Mouse (Mus musculus) lung, embryonic 15.5 days (tissue): ENCODE results near the gene Cops2. TPM values are rescaled to one million over a fixed set of nuclear protein-coding genes. Genes with fewer than 3 reads are reported as not detected.

ENCODE experiments used
- ATAC-seq: fragments of 200-750 bp; cut with Nextera tagmentation; 2 replicates; pipeline ENCODE4 v1.8.0; 2017; ENCODE audit warnings: moderate number of reproducible peaks, borderline replicate concordance; ENCODE audit not compliant: low FRiP score, low TSS enrichment; ENCODE audit errors: extremely low read depth
- H3K27ac ChIP-seq: fragments of 300-500 bp; sonication (generic); 2 replicates; pipeline ENCODE4 v1.5.1; 2015; ENCODE audit warnings: moderate library complexity, mild to moderate bottlenecking, inconsistent platforms
- H3K27me3 ChIP-seq: fragments of 300-500 bp; sonication (generic); 2 replicates; pipeline ENCODE4 v1.6.1; 2015; ENCODE audit warnings: inconsistent platforms
- H3K36me3 ChIP-seq: fragments of 300-500 bp; sonication (generic); 2 replicates; pipeline ENCODE4 v1.6.1; 2015; ENCODE audit warnings: inconsistent platforms
- H3K4me1 ChIP-seq: fragments of 300-500 bp; sonication (generic); 2 replicates; pipeline ENCODE4 v1.6.1; 2015; ENCODE audit warnings: inconsistent platforms
- H3K4me2 ChIP-seq: fragments of 300-500 bp; sonication (generic); 2 replicates; pipeline ENCODE4 v1.6.1; 2015; ENCODE audit warnings: inconsistent platforms, mild to moderate bottlenecking, moderate library complexity
- H3K4me3 ChIP-seq: fragments of 300-500 bp; sonication (generic); 2 replicates; pipeline ENCODE4 v1.5.1; 2015; ENCODE audit warnings: mild to moderate bottlenecking, inconsistent platforms
- H3K9ac ChIP-seq: fragments of 300-500 bp; sonication (generic); 2 replicates; pipeline ENCODE4 v1.6.1; 2015; ENCODE audit warnings: inconsistent platforms
- H3K9me3 ChIP-seq: fragments of 300-500 bp; sonication (generic); 2 replicates; pipeline ENCODE4 v1.6.1; 2016; ENCODE audit warnings: inconsistent platforms
- WGBS: fragments of 180-500 bp; shearing (Covaris S2); methylation state at CpG from one replicate; pipeline ENCODE4 v1.1.7; 2015; 5-methylcytosine and 5-hydroxymethylcytosine counted together
- polyA plus RNA-seq: library from polyadenylated mRNA; unstranded; fragments of >200 nt; fragmentation: Nextera tagmentation; extraction: Ambion mirVana; gene quantifications from 2 replicates; pipeline ENCODE4 v1.2.1, GENCODE M21; 2015

The Cops2 gene
- polyA plus RNA-seq, 1 experiment from 2014 or later: 73.4 TPM

GRCm38 (mm10) chr2:125866058-125866740 lies 7.3 kb upstream of the Cops2 start:
- Histone ChIP-seq H3K27ac (no peak overlapping the region; the same call in 1 of the 2 replicates), H3K4me1 (peaks cover 14% of the 10 kb centered on the region; the same call in 1 of the 2 replicates), H3K27me3 (no peaks in the 10 kb centered on the region), H3K9ac (peak overlapping the region; percentile 59), H3K9me3 (no peaks in the 10 kb centered on the region), H3K36me3 (no peaks in the 10 kb centered on the region), H3K4me2 (peak overlapping the region; percentile 74), H3K4me3 (peak overlapping the region; percentile 60)
- ATAC-seq: peak; percentile 82; the same call in 1 of the 2 replicates
- 4% methylated on average over 23 of the region's 23 CpGs for WGBS

- H3K9ac ChIP-seq: no peak overlapping the region
- no peaks in the 10 kb centered on the region for H3K36me3 ChIP-seq
- H3K27ac ChIP-seq: no peak overlapping the region
These were observed 6.6 kb upstream of the Cops2 start for GRCm38 (mm10) chr2:125865585-125865984.

GRCm38 (mm10) chr2:125864551-125864950 lies 5.6 kb upstream of the Cops2 start:
- 83% methylated on average over 1 of the region's 1 CpGs for WGBS

More at GRCm38 (mm10) chr2:125865585-125865984, 6.6 kb upstream of the Cops2 start:
- H3K27me3 ChIP-seq: no peaks in the 10 kb centered on the region
- peaks cover 14% of the 10 kb centered on the region; the same call in 1 of the 2 replicates for H3K4me1 ChIP-seq
- H3K4me3 ChIP-seq: peak overlapping the region; percentile 60
- peak overlapping the region; percentile 74 for H3K4me2 ChIP-seq
- no peak for ATAC-seq
- H3K9me3 ChIP-seq: no peaks in the 10 kb centered on the region

GRCm38 (mm10) chr2:125863799-125864198 lies 4.9 kb upstream of the Cops2 start:
- H3K36me3 ChIP-seq: no peaks in the 10 kb centered on the region
- no peaks in the 10 kb centered on the region for H3K27me3 ChIP-seq
- no peaks in the 10 kb centered on the region for H3K9me3 ChIP-seq
- no peak overlapping the region for H3K4me2 ChIP-seq
- ATAC-seq: no peak
- WGBS: 77% methylated on average over 3 of the region's 3 CpGs
- H3K27ac ChIP-seq: no peak overlapping the region
- peaks cover 19% of the 10 kb centered on the region; the same call in 1 of the 2 replicates for H3K4me1 ChIP-seq
- no peak overlapping the region for H3K4me3 ChIP-seq
- no peak overlapping the region for H3K9ac ChIP-seq

More at GRCm38 (mm10) chr2:125864551-125864950, 5.6 kb upstream of the Cops2 start:
- H3K4me2 ChIP-seq: no peak overlapping the region
- H3K4me1 ChIP-seq: peaks cover 17% of the 10 kb centered on the region; the same call in 1 of the 2 replicates
- no peaks in the 10 kb centered on the region for H3K9me3 ChIP-seq
- H3K9ac ChIP-seq: no peak overlapping the region
- H3K4me3 ChIP-seq: no peak overlapping the region
- H3K27ac ChIP-seq: no peak overlapping the region
- no peak for ATAC-seq
- no peaks in the 10 kb centered on the region for H3K36me3 ChIP-seq
- no peaks in the 10 kb centered on the region for H3K27me3 ChIP-seq

GRCm38 (mm10) chr2:125857707-125858106 lies 1.2 kb downstream of the Cops2 start:
- WGBS: 37% methylated on average over 3 of the region's 3 CpGs
- Histone ChIP-seq H3K4me1 (peaks cover 5% of the 10 kb centered on the region; the same call in 1 of the 2 replicates), H3K9ac (peak overlapping the region; percentile 100), H3K9me3 (no peaks in the 10 kb centered on the region), H3K36me3 (no peaks in the 10 kb centered on the region), H3K27ac (no peak overlapping the region), H3K4me2 (peak overlapping the region; percentile 61), H3K27me3 (no peaks in the 10 kb centered on the region), H3K4me3 (peak overlapping the region; percentile 94)
- no peak for ATAC-seq

- no peak overlapping the region for H3K9ac ChIP-seq
- no peaks in the 10 kb centered on the region for H3K4me1 ChIP-seq
- 69% methylated on average over 2 of the region's 2 CpGs for WGBS
- H3K4me3 ChIP-seq: no peak overlapping the region
- no peaks in the 10 kb centered on the region for H3K9me3 ChIP-seq
- H3K36me3 ChIP-seq: peaks cover 16% of the 10 kb centered on the region
- H3K27me3 ChIP-seq: no peaks in the 10 kb centered on the region
- no peak for ATAC-seq
- no peak overlapping the region for H3K27ac ChIP-seq
- H3K4me2 ChIP-seq: no peak overlapping the region
These were observed 7.7 kb downstream of the Cops2 start for GRCm38 (mm10) chr2:125851237-125851636.

- H3K27me3 ChIP-seq: no peaks in the 10 kb centered on the region
- H3K4me3 ChIP-seq: no peak overlapping the region
- H3K4me1 ChIP-seq: no peaks in the 10 kb centered on the region
- H3K27ac ChIP-seq: no peak overlapping the region
- no peak overlapping the region for H3K4me2 ChIP-seq
- H3K9me3 ChIP-seq: no peaks in the 10 kb centered on the region
- ATAC-seq: no peak
- peaks cover 63% of the 10 kb centered on the region for H3K36me3 ChIP-seq
- 71% methylated on average over 2 of the region's 2 CpGs for WGBS
- no peak overlapping the region for H3K9ac ChIP-seq
These were observed 20.1 kb downstream of the Cops2 start for GRCm38 (mm10) chr2:125838708-125839284.

GRCm38 (mm10) chr2:125838091-125838490 lies 20.8 kb downstream of the Cops2 start:
- no peaks in the 10 kb centered on the region for H3K9me3 ChIP-seq
- H3K27ac ChIP-seq: no peak overlapping the region
- H3K4me2 ChIP-seq: no peak overlapping the region
- H3K9ac ChIP-seq: no peak overlapping the region
- WGBS: 90% methylated on average over 7 of the region's 7 CpGs
- ATAC-seq: no peak
- H3K4me1 ChIP-seq: no peaks in the 10 kb centered on the region
- no peak overlapping the region for H3K4me3 ChIP-seq
- no peaks in the 10 kb centered on the region for H3K27me3 ChIP-seq
- H3K36me3 ChIP-seq: peaks cover 65% of the 10 kb centered on the region

- no peaks in the 10 kb centered on the region for H3K27me3 ChIP-seq
- no peaks in the 10 kb centered on the region for H3K4me1 ChIP-seq
- no peak overlapping the region for H3K4me2 ChIP-seq
- peaks cover 44% of the 10 kb centered on the region for H3K36me3 ChIP-seq
- H3K4me3 ChIP-seq: no peak overlapping the region
- H3K9me3 ChIP-seq: no peaks in the 10 kb centered on the region
- no peak for ATAC-seq
- H3K27ac ChIP-seq: no peak overlapping the region
- no peak overlapping the region for H3K9ac ChIP-seq
- 97% methylated on average over 2 of the region's 2 CpGs for WGBS
These were observed 29.0 kb downstream of the Cops2 start for GRCm38 (mm10) chr2:125829924-125830323.

- Histone ChIP-seq H3K27me3 (no peaks in the 10 kb centered on the region), H3K4me3 (no peak overlapping the region), H3K4me2 (no peak overlapping the region), H3K9me3 (no peaks in the 10 kb centered on the region), H3K4me1 (no peaks in the 10 kb centered on the region), H3K27ac (no peak overlapping the region), H3K36me3 (peaks cover 26% of the 10 kb centered on the region), H3K9ac (no peak overlapping the region)
- WGBS: 85% methylated on average over 4 of the region's 4 CpGs
- ATAC-seq: no peak
These were observed 31.0 kb downstream of the Cops2 start for GRCm38 (mm10) chr2:125827898-125828297.

- H3K9ac ChIP-seq: no peak overlapping the region
- no peak overlapping the region for H3K4me2 ChIP-seq
- H3K9me3 ChIP-seq: no peaks in the 10 kb centered on the region
- no peaks in the 10 kb centered on the region for H3K27me3 ChIP-seq
- ATAC-seq: no peak
- WGBS: 76% methylated on average over 4 of the region's 4 CpGs
- H3K27ac ChIP-seq: no peak overlapping the region
- H3K4me3 ChIP-seq: no peak overlapping the region
- peaks cover 11% of the 10 kb centered on the region for H3K36me3 ChIP-seq
- no peaks in the 10 kb centered on the region for H3K4me1 ChIP-seq
These were observed 32.7 kb downstream of the Cops2 start for GRCm38 (mm10) chr2:125826201-125826600.

- Histone ChIP-seq H3K4me2 (no peak overlapping the region), H3K4me3 (no peak overlapping the region), H3K27me3 (no peaks in the 10 kb centered on the region), H3K27ac (no peak overlapping the region), H3K36me3 (no peaks in the 10 kb centered on the region), H3K4me1 (no peaks in the 10 kb centered on the region), H3K9ac (no peak overlapping the region), H3K9me3 (no peaks in the 10 kb centered on the region)
- no peak for ATAC-seq
- WGBS: 79% methylated on average over 4 of the region's 4 CpGs
These were observed 38.5 kb downstream of the Cops2 start for GRCm38 (mm10) chr2:125820397-125820796.
